Mouse (Mus musculus) adrenal gland, postnatal 36 days (tissue): ENCODE measurements around the gene Myo19. TPM values are rescaled to one million over a fixed set of nuclear protein-coding genes. Genes with fewer than 3 reads are reported as not detected.
"Not testable (repeated sequence)": the region's sequence is repeated elsewhere in the genome, so short reads cannot be mapped to it uniquely, and the experiment has no call there.

Experiments
- DNase-seq, 2 experiments: peaks; one replicate each; pipeline ENCODE4 v3.0.0; 2021; ENCODE audit warnings: mixed read lengths in 1 of 2
- long read RNA-seq, 2 experiments: library from polyadenylated mRNA; stranded (forward); transcript quantifications; one replicate each; pipeline ENCODE4 v2.0.0; 2021; ENCODE audit warnings: borderline sequencing depth in 2 of 2
- total RNA-seq, 2 experiments: library from RNA; stranded (reverse); gene quantifications; 2 replicates each; pipeline ENCODE4 v1.2.3; 2021

Gene Myo19
- total RNA-seq = 10 to 100 TPM; 10.2 to 13.9 TPM
- long read RNA-seq, experiment 1, partial matches to known transcripts = 1 of 2 reads
- long read RNA-seq, experiment 1, other reads (novel, unspliced or antisense) = 1 of 2 reads
- long read RNA-seq, experiment 2, partial matches to known transcripts = 0 of 3 reads
- long read RNA-seq, experiment 2, other reads (novel, unspliced or antisense) = 3 of 3 reads

DNA sequence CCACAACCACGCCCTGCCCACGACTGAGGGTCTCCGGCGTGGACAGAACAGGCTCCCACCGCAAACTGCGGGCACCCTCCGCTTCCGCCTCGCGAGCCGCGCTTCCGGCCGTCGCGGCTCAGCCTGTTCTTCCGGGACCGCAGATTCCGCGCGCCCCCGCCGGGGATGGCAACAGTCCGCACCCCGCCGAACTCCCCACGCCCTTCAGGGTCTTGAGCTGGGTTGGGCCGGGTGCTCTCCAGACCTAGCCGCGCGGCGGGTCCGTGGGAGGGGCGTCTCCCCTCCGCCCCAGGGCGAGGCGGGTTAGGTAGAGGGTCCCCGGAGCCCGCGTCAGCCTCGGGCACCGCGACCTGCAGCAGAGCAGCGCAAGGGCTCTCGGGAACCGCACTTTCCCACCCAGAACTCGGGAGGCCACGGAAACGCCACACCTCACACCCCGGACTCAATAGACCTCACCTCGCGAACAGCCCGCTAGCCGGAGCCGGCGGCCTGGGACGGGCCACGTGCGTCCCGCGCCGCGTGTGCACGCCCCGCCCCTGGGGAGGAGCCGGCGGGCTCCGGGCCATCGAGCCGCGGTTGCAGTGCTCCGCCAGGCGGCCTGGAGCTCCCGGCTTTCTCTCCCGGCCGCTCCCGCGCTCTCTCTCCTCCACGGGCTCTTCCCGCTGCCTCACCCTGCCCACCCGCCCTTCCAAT is at the start of gene Myo19, which contains the start of gene Pigw:
Gene Myo19, plus strand, starts transcription at position 377 of the 693 bp plus-strand sequence.
Gene Pigw, minus strand, starts transcription at position 514 of the 693 bp plus-strand sequence.
- peak; percentile 90 to 94 for DNase-seq

DNA sequence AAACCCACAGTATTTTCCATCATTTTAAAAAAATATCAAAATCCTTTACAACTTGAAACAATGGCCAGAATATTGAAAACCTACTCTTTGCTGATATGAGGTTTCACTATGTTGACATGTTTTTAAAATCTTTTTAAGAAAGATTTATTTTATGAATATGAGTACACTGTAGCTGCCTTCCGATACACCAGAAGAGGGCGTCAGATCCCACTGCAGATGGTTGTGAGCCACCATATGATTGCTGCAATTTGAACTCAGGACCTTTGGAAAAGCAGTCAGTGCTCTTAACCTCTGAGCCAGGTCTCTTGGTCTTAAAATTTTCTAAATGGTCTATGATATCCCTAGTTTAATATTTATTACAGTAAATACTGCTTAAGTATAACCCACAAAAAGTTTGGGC is 40.6 kb upstream of the Myo19 start:
- DNase-seq = no peak

DNA sequence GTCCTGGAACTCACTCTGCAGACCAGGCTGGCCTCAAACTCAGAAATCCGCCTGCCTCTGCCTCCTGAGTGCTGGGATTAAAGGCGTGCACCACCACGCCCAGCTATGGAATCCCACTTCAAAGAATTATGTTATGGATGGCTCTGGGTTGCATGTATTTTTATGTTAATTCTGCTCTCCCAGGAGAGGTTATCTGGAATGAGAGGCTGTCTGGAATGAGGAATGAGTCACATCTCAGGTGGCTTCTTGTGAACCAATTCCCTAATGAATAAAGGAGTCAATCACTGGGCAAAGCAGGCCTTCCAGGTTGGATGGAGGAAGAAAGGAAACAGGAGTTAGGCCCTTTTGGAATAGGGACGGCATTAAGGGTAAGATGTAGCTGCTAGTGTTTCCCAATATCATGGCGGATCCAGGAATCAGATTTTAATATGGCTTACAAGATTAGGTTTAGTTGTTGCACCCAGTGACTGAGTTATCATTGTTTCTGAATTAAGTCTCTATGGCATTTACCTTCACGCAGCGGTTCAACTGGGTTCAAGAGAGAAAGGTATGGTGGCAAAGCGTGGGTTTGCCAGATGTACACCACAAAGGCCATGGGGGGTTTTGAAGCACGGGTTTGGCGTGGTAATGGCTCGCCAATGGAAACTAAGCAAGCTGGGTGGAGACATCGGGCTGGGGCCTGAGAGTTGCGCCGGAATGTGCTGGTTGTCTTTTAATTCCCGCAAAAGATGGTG is 33.0 kb upstream of the Myo19 start:
- no peak for DNase-seq

DNA sequence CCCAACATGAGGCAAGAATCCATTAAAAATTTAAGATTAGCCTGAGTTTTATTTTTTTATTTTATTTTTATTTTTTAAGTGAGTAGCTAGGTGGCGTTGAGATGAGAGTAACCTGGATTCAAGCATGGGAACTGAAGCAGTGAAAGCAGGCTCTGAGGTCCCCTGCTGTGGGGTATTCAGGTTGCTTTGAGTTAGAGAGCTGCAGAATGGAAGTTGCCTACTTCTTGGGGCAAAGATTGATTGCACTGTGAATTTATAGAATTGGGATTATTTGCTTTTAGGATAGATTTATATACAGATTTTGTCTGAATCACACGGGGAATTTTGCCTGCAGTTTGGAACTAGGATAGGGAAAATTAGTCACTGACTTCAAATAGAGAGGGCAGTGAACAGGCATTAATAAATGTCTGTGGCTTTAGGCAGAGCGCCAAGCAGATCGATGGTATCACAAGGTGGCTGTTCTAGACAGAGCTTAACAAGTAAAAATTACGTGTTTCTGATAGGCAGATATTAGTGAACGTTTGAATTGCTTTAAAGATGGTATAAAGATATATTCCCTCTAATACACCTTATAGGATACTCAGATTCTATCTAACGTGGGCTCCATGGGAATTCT is 32.4 kb upstream of the Myo19 start:
- DNase-seq = peak; percentile 74 to 78

DNA sequence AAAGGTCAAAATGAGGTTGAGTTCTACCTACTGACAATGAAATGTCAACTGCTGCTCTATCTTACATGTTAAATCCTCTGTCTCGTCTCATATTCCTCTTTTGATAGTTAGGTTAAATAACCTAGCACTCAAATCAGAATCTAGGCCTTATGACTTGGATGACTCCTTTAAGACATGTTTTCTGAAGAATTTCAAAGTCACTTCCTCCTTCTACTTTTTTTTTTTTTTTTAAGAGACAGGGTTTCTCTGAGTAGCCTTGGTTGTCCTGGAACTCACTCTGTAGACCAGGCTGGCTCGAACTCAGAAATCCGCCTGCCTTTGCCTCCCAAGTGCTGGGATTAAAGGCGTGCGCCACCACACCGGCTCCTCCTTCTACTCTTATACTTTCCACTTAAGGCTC is 24.7 kb upstream of the Myo19 start:
- DNase-seq = no peak

DNA sequence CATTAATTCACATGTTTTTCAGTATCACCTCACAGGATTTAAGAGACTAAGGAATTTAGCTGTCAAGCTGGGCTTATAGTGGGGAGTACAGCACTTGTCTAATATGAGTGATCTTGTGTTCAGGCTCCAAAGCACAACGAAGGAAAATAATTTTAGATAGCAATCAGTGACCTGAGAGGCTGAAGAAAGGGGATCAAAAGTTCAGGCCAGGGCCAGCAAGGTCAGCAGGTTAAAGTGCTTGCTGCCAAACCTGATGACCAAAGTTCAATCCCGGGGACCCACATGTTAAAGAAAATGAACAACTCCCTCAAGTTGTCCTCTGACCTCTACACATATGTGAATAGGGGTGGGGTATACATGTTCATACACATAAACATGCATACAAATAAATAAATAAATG is 14.7 kb upstream of the Myo19 start:
- DNase-seq = no peak

DNA sequence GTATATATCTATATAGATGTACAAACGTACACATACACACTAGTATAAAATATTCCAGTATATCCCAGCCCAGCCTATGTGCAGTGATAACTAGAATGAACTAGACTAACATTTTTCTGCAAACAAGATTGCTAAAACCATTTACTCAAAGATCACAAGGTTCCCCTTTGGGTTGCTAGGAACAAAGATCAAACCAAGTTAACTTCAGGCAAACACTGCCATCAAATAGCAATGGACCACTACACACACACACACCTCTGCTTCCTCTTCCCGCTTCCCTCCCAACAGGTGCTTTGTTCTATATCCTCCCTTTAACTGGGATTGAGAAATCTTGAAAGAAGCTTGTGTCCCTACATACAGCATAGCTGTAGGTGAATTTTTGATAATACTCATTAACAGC is 12.4 kb upstream of the Myo19 start:
- DNase-seq = no peak

DNA sequence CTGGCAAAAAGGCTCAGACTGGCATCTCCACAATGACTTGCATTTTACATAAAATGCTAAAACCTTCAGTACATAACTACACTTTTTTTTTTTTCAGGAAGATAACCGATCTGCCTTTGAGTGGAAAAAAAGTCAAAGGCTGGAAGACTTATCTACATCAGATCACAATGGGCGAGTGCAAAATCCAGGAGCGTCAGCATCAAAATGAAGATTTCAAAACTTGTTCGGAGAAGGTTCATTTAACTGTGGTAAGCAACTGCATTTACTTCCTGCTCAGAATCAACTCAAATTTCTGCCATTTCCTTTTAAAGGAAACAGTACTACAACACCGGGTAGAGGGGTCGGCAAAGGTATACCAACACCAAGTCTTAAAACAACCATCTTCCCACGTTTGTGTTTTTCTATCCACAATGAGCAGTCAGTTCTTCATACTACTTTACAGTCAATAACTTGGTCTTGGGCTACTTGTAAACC is 11.1 kb upstream of the Myo19 start:
- DNase-seq = no peak

DNA sequence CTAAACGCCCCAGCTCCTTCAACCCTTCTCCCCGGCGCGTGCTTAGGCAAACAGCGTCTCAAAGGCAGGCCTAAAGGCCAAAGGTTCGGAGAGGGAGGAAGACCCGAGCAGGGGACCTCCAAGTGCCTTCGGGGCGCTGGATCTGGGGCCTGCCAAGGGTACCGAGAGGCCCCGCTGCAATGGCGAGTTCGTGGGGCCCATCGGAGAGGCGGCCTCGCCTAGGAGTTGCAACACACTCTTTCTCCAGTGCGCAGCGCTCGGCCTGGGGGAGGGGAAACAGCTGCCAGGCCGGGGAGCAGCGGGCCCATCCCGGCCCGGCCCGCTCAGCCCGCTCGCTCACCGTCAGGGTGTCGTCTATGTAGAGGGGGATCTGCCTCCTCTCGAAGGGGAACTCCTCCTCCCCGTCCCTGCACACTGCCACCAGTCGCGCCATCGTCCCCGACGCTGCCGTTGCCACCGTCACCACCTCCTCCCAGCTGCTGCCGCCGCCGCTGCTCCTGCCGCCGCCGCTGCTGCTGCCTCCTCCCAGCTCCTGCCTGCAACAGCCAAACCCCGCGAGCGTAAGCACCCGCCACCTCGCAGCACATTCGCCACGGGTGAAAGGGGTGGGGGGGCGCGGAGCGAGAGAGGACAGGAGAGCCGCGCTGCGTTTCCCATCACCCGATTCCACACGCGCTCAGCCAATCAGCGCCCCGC is 10.3 kb upstream of the Myo19 start:
- peak; percentile 94 to 96 for DNase-seq

DNA sequence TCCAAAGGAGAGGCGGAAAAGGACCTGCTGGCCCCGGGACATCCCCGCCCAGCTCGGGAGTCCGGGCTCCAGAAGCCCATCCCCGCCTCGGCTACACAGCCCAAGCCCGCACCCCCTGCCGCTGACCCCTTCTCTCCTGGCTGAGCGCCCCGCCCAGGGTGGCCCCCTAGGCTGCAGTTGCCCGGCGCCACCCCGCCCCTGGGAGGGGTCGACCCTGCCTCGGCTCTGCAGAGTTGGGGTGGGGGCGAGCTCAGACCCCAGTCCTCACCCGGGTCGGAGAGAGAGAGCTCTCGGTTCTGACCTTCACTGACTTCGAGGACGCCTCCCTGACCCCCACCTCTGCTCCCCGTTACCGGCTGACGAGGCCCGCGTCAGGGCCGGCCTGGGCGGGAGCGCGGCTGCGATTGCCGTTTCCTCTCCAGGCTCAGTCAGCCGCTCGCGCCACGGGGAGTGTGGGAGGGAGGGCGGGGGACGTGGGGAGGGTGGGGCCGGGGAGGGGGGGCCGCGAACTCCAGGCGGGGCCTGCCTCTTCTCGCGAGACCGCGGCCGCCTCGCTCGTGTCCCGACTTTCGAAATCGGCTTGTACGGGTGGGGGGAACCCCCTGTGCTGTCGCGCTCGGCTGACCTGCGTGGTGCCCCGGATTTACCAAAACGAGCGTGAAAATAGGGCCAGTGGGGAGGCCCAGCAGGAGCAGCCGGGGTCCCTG is 9.5 kb upstream of the Myo19 start, which contains the start of gene Ggnbp2:
Gene Ggnbp2, minus strand, starts transcription at position 481 of the 707 bp plus-strand sequence.
- DNase-seq = peak; percentile 96

DNA sequence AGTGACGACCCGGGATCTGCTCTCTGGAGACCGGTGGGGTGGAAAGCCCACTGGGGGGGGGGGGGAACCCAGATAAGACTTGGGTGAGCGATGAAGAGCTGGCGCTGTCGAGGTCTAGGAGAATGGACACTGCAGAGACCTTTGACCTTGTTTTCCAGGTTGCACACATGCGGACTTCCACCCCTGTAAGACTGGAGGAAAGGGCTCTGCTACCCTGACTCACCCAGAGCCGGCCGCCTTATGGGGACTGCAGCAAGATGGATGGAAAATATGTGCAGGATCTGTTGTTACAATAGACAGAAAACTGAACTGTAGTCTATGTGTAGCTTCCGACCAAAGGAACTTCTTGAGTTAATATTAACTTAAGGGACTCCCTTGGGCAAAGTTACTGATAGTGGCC is 8.9 kb upstream of the Myo19 start:
- DNase-seq = peak in 1 of 2 experiments; percentile 64

DNA sequence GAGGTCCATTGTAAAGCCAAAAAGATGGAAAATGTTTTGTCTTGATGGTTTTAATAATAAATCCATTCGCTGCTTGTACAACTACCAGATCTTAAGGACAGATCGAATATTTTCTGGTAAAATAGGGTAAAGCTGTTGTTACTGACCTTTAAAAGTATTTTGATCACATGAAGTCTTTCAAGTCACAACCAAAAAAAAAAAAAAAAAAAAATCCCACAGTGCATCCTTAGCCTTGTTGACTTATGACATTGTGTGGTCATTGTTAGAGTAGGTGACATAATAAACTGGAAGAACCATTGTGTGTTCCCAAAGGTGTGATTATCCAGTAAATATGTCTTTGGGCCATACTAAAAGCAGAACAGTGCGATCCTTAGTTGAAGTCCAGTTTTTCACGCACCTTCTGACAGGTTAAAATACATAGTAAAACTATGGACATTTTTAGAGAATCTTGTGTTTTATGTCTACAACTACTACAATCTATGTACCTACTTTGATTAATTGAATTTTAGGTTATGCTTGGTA is 8.3 kb upstream of the Myo19 start:
- no peak for DNase-seq

DNA sequence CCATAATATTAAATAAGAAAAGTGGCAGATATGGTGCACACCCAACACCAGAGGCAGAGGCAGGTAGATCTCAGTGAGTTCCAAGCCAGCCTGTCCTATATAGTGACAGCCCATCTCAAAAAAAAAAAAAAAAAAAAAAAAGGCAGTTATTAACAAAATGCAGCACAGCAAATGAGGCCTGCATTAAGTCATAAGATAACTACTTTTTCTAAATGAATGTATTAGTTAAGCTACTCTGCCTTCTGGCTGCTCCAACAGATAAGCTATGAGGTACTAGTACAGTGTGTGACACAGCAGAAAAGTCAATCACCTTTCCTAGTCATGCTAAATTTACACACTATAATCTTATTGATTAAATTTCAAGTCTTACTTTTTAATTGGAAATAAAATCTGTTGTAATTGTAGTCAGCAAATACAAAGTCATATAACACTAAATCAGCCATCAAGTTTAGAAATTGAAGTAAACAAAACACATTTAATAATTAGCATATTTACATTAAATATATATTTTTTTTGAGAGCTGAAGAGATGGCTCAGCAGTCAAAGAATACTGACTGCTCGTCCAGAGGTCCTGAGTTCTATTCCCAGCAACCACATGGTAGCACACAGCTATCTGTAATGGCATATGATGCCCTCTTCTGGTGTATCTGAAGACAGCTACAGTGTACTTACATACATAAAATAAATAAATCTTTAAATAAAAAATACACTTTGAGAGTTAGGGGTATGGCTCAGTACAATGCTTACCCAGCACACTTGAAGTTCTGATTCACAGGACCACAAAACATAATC is 6.7 kb upstream of the Myo19 start:
- DNase-seq = no peak

DNA sequence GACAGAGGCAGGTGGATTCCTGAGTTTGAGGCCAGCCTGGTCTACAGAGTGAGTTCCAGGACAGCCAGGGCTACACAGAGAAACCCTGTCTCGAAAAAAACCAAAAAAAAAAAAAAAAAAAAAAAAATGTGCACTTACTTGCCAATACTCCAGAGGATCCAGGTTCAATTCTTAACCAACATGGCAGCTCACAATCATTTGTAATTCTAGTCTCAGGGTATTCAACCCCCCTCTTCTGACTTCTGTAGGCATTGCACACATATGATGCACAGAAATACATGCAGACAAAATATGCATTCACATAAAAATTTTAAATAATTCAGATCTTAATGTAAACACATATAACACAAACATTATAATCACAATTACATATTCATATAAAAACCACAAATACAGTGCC is 3.9 kb upstream of the Myo19 start:
- DNase-seq = not testable (repeated sequence)

DNA sequence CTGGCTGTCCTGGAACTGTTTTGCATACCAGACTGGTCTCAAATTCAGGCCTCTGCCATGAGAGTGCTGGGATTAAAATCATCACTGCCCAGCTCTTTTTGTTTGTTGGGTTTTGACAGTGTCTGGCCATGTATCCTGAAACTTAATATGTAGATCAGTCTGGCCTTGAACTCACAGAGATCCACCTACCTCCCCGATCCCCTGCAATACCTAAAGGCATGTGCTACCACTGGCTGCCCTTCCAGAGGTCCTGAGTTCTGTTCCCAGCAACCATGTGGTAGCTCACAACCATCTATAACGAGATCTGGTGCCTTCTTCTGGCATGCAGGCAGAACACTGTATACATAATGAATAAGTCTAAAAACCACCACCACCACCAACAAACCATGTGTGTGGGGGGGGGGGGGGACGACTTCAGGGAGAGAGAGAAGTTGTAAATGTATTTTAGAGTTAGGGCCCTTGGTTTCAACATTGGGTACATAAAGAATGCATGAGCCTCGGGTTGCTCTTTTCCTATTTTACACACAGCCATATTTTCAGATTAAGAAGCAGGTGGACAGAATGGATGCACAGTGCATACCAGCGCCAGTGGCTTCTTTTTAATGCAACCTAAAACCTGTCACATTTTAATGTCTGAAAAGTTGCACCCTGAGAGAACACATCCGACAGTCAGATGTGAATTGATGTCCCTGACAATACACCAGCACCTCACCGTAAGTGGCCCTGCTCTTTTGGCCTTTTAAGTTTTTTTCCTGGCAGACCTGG is 759 bp upstream of the Myo19 start:
- no peak for DNase-seq

DNA sequence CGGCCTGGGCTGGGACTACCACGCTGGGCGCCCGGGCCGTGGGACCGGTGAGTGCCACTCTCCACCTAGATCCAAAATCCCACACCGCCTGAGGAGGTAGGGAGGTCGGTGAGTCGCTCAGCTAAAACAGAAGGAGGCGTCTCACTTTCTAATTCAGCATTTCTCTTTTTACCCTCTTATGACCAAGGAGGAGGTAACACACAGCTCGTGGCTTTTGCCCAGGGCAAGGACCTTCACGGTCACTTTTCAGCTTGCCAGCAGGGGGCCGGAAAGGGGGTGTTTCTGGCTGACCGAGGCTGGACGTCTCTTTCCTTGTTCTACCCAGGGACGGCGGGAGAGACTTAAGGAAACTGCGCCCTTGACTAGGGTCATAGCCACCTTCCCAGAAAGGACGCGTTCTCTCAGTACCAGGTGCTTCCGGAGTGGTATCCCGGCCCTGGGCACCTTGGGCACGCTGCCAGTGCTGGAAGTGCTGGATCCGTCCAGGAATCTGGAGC is 565 bp downstream of the Myo19 start:
- DNase-seq = peak; percentile 60 to 72

DNA sequence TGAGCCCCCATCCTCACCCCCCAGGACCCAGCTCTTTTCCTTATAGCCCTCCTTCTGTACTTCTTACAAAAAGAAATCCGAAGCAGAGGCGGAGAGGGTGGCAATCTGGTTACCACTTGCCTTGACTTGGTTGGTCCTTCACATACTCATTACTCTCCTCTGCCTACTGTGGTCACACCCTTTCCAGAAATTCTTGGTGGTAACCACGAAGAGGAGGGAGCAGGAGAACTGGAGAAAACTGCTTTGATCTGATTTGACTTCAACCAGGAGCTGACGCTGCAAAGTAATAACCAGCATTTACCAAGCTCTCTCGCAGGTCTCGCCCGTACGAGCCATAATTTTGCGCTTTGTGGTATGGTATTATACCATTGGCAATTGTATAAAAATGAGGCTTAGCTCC is 1.0 kb downstream of the Myo19 start:
- DNase-seq = no peak

DNA sequence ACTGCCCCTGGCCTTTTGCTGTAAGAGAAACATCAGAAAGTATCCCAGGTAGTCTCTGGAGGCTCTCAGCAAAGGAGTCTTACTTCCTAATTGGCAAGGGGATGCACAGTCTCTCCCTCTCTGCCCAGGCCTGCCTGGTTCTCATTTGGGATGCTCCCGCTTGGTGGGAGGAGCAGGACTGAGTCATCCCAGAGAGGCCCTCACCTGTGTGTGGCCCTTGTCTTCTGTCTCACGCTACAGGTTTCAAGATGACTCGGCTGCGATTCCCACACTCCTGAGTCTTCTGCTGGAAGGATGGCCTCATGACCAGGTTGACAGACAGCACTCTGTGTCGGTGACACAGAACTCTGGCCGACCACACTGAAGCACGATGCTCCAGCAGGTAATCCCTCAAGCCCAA is 2.4 kb downstream of the Myo19 start:
- DNase-seq = no peak

DNA sequence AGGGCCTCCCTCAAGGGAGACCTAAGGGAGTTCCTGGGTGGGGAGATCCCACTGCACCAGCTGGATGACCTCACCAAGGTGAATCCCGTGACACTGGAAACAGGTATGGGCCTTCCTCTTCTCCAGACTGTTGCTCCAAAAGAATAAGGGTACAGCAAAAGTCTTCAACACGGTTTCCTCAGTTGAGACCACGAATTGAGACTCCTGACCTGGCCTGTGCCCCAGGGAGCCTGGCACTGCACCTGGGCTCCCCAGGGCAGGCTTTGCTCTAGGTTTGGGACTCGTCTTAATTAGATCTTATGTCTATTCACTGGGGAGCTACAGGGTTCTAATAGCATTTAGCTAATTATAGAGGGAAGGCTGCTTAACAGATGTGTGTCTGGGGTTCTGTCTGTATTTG is 5.3 kb downstream of the Myo19 start:
- DNase-seq = no peak
